Mouse (Mus musculus) E14TG2a.4 (cell line): ENCODE measurements at regions not wholly inside any gene's neighbourhood (a gene's known extent, or its start where the extent isn't known, plus 50 kb on each side); places are given as distances from the start of the nearest gene placed in this dataset.

ENCODE experiments used
- CTCF ChIP-seq: conservative IDR thresholded peaks from 2 replicates; pipeline ENCODE4 v1.5.1; 2014; ENCODE audit warnings: low read length
- NANOG ChIP-seq: IDR thresholded peaks from 2 replicates; pipeline ENCODE4 v1.6.1; 2014; ENCODE audit warnings: borderline replicate concordance, low read length, mixed read lengths
- POU5F1 ChIP-seq: IDR thresholded peaks from 2 replicates; pipeline ENCODE4 v1.6.1; 2014; ENCODE audit warnings: low read length, borderline replicate concordance

- TF ChIP-seq CTCF = no peak
- no peak for TF ChIP-seq NANOG
- TF ChIP-seq POU5F1 = no peak
These were observed 136.0 kb upstream of the Sfswap start for GRCm38 (mm10) chr5:129365026-129365425.
